Mouse (Mus musculus): ENCODE measurements around the gene Tnfrsf11a.

GRCm38 (mm10) chr1:105800570-105800969 is 20.1 kb downstream of the Tnfrsf11a start:
- TF ChIP-seq POLR2A (IDR thresholded peaks at IDR 0.05; ENCODE audit: low read depth, low read length): no peak
- no peak for TF ChIP-seq CTCF (conservative IDR thresholded peaks at IDR 0.05; ENCODE audit: insufficient read depth, insufficient read length, low read depth, low read length)
